ENCODE assay signal across 25 mouse cellular contexts in genomic region chr16:10788866-10789265, GRCm38 (mm10). TPM values are rescaled to one million over a fixed set of nuclear protein-coding genes. Genes with fewer than 3 reads are reported as not detected.
DNase-seq lines count a peak whose midpoint lies in the region; TF ChIP-seq lines count a peak whose summit lies in the region.
"Had no signal": no experiment of that assay in that cellular context is flagged by ENCODE, and none has a peak within 500 bp of the region (broad histone marks: within the 10 kb centered on the region; RNA-seq: fewer than 3 reads in every experiment).

No protein-coding gene starts in this region.

- no peaks in the 10 kb centered on the region for H3K9me3 ChIP-seq in E14TG2a.4 (ENCODE audit: low read length)
- H3K9me3 ChIP-seq: embryonic facial prominence, embryonic 15.5 days; forebrain, embryonic 10.5 days; heart, embryonic 10.5 days; hindbrain, embryonic 12.5 days; intestine, embryonic 15.5 days had no signal

- H3K4me1 ChIP-seq in testis, adult 2 months (ENCODE audit: control insufficient read depth, insufficient read depth, low read length): peaks cover 10% of the 10 kb centered on the region
- H3K4me1 ChIP-seq in E14TG2a.4 (replicated peaks; ENCODE audit: low read depth, low read length): peaks cover 38% of the 10 kb centered on the region
- H3K4me1 ChIP-seq in kidney, adult 2 months (ENCODE audit: control insufficient read depth, insufficient read depth, low read length): no peaks in the 10 kb centered on the region

- H3K4me3 ChIP-seq in testis, adult 2 months (ENCODE audit: control insufficient read depth, low read depth, low read length): peak overlapping the region; percentile 83
- H3K4me3 ChIP-seq in E14TG2a.4 (replicated peaks; ENCODE audit: low read length): peak overlapping the region; percentile 65; the same call in 1 of the 2 replicates
- no peak overlapping the region for H3K4me3 ChIP-seq in kidney, adult 2 months (ENCODE audit: insufficient read depth, low read depth, low read length)
- H3K4me3 ChIP-seq: embryonic facial prominence, embryonic 15.5 days; erythroblast, embryonic 14.5 days; forebrain, embryonic 10.5 days; heart, embryonic 10.5 days; hindbrain, embryonic 12.5 days; intestine, embryonic 15.5 days had no signal

- no peak for TF ChIP-seq CTCF in testis, adult 2 months (IDR thresholded peaks at IDR 0.05; ENCODE audit: control insufficient read depth, insufficient read depth, insufficient replicate concordance, low read depth, low read length)
- no peak for TF ChIP-seq CTCF in E14TG2a.4 (conservative IDR thresholded peaks at IDR 0.05; ENCODE audit: low read length)
- TF ChIP-seq CTCF in kidney, adult 2 months (conservative IDR thresholded peaks at IDR 0.05; ENCODE audit: insufficient read depth, insufficient read length, low read depth, low read length): no peak

- TF ChIP-seq POLR2A in testis, adult 2 months (IDR thresholded peaks at IDR 0.05; ENCODE audit: control insufficient read depth, low read depth, low read length): no peak
- no peak for TF ChIP-seq POLR2A in kidney, adult 2 months (IDR thresholded peaks at IDR 0.05; ENCODE audit: low read depth, low read length)

- H3K27me3 ChIP-seq in testis, adult 2 months (ENCODE audit: control insufficient read depth, insufficient read depth, low read length): no peaks in the 10 kb centered on the region
- H3K27me3 ChIP-seq in E14TG2a.4 (ENCODE audit: insufficient read depth, low read length): peaks cover 51% of the 10 kb centered on the region
- H3K27me3 ChIP-seq in kidney, adult 2 months (replicated peaks; ENCODE audit: control insufficient read depth, insufficient read depth, low read length): no peaks in the 10 kb centered on the region
- H3K27me3 ChIP-seq: embryonic facial prominence, embryonic 15.5 days; intestine, embryonic 15.5 days had no signal

- no peaks in the 10 kb centered on the region for H3K36me3 ChIP-seq in testis, adult 2 months (ENCODE audit: control insufficient read depth, insufficient read depth, low read length)
- H3K36me3 ChIP-seq in E14TG2a.4 (ENCODE audit: insufficient read depth, low read length): no peaks in the 10 kb centered on the region
- H3K36me3 ChIP-seq in kidney, adult 2 months (ENCODE audit: control insufficient read depth, insufficient read depth, low read length): no peaks in the 10 kb centered on the region
- H3K36me3 ChIP-seq: embryonic facial prominence, embryonic 15.5 days; forebrain, embryonic 10.5 days; heart, embryonic 10.5 days; hindbrain, embryonic 12.5 days; intestine, embryonic 15.5 days had no signal

- WGBS in kidney, adult 2 months: 89% methylated on average over 4 of the region's 4 CpGs

- H3K27ac ChIP-seq in testis, adult 2 months (ENCODE audit: control insufficient read depth, insufficient read depth, low read depth, low read length): peak overlapping the region; percentile 78
- H3K27ac ChIP-seq in kidney, adult 2 months (ENCODE audit: insufficient read depth, low read depth, low read length): no peak overlapping the region
- H3K27ac ChIP-seq: embryonic facial prominence, embryonic 15.5 days; hindbrain, embryonic 12.5 days; intestine, embryonic 15.5 days had no signal

- DNase-seq in testis, postnatal 10 days (ENCODE audit: low spot score): no peak
- DNase-seq in naive thymus-derived CD4-positive, alpha-beta T cell, adult 2 months (ENCODE audit: low read depth): peak; percentile 38
- DNase-seq in kidney, adult 2 months: no peak
- no peak for DNase-seq in adrenal gland, adult (ENCODE audit: inconsistent age in 2 of 2, low spot score in 1 of 2)
- DNase-seq: adrenal gland, adult 8-10 months; adrenal gland, postnatal 36 days; cerebellum, adult 11 months; cerebellum, adult 8-10 months; cerebellum, postnatal 25 days; gastrocnemius, postnatal 10 days; heart, adult 18-20 months; heart, postnatal 10 days; heart, postnatal 4 days had no signal

RNA-seq across cellular contexts. Expression of gene Tnp2, which starts 0.4 kb away (rescaled TPM):
- polyA plus RNA-seq in testis, adult 2 months (2012; rRNA removed): 28,810 and 28,975 TPM in 2 replicates
- polyA plus RNA-seq in kidney, adult 2 months (2012; rRNA removed): 3.7 and 8.9 TPM in 2 replicates
- polyA plus RNA-seq: cortical plate, adult 2 months; embryonic facial prominence, embryonic 15.5 days; erythroblast, embryonic 14.5 days; forebrain, embryonic 10.5 days; forebrain, embryonic 14.5 days; heart, embryonic 10.5 days; heart, embryonic 14.5 days; hindbrain, embryonic 12.5 days; intestine, embryonic 15.5 days had no signal

RNA-seq across cellular contexts. Expression of gene Prm3, which starts 1.8 kb away (rescaled TPM):
- polyA plus RNA-seq in testis, adult 2 months (2012; rRNA removed): 521 and 620 TPM in 2 replicates
- not detected in 2 replicates for polyA plus RNA-seq in kidney, adult 2 months (2012; rRNA removed)
- polyA plus RNA-seq: cortical plate, adult 2 months; embryonic facial prominence, embryonic 15.5 days; erythroblast, embryonic 14.5 days; forebrain, embryonic 10.5 days; forebrain, embryonic 14.5 days; heart, embryonic 10.5 days; heart, embryonic 14.5 days; hindbrain, embryonic 12.5 days; hindbrain, embryonic 16.5 days; intestine, embryonic 15.5 days had no signal

RNA-seq across cellular contexts. Expression of gene Socs1, which starts 3.5 kb away (rescaled TPM):
- 4.0 and 5.2 TPM in 2 replicates for polyA plus RNA-seq in testis, adult 2 months (2012; rRNA removed)
- polyA plus RNA-seq in kidney, adult 2 months (2012; rRNA removed): 1.8 and 2.7 TPM in 2 replicates

RNA-seq across cellular contexts. Expression of gene Prm2, which starts 7.1 kb away (rescaled TPM):
- 18,395 and 18,587 TPM in 2 replicates for polyA plus RNA-seq in testis, adult 2 months (2012; rRNA removed)
- 1.8 and 5.4 TPM in 2 replicates for polyA plus RNA-seq in kidney, adult 2 months (2012; rRNA removed)
- polyA plus RNA-seq: cortical plate, adult 2 months; embryonic facial prominence, embryonic 15.5 days; erythroblast, embryonic 14.5 days; forebrain, embryonic 10.5 days; forebrain, embryonic 14.5 days; heart, embryonic 10.5 days; heart, embryonic 14.5 days; hindbrain, embryonic 12.5 days; hindbrain, embryonic 16.5 days; intestine, embryonic 15.5 days had no signal

RNA-seq across cellular contexts. Expression of gene Prm1, which starts 16.8 kb away (rescaled TPM):
- polyA plus RNA-seq in testis, adult 2 months (2012; rRNA removed): 15,156 and 19,194 TPM in 2 replicates
- 1.8 and 4.0 TPM in 2 replicates for polyA plus RNA-seq in kidney, adult 2 months (2012; rRNA removed)
- polyA plus RNA-seq: cortical plate, adult 2 months; embryonic facial prominence, embryonic 15.5 days; erythroblast, embryonic 14.5 days; forebrain, embryonic 10.5 days; forebrain, embryonic 14.5 days; heart, embryonic 10.5 days; heart, embryonic 14.5 days; hindbrain, embryonic 12.5 days; hindbrain, embryonic 16.5 days; intestine, embryonic 15.5 days had no signal

Comparison
In these comparisons a context has a peak if more than half of its experiments do, and no peak if none do; other contexts are left out.
1. RNA of gene Tnp2, which starts 0.4 kb away (polyA plus RNA-seq): 28,810 to 28,975 TPM in testis, adult 2 months; 3.7 to 8.9 TPM in kidney, adult 2 months; every median in the first group is over 1,000 times any median in the second.
2. RNA of gene Prm3, which starts 1.8 kb away (polyA plus RNA-seq): 521 to 620 TPM in testis, adult 2 months; not detected in kidney, adult 2 months; every median in the first group is over 100 times any median in the second.